Mouse (Mus musculus): ENCODE results near the gene Ndufs2.

Gene Ndufs2

DNA sequence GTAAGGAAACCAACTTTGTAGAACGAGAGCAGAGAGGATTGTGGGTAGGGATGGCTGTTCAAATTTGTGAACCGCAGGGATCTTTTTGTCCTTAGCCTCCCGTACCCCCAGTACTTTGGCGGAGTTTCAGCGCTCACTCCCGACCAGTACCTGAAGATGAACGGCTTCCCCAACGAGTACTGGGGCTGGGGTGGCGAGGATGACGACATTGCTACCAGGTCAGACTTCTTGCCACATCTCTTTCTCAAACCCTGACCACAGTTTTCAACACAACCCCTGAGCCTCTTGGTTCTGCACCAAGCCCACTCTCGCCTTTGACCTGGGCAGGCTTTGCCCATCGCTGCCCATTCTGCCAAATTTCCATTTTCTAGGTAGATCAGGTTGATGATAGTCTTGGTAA lies 23.0 kb upstream of the Ndufs2 start:
- TF ChIP-seq POU5F1 (IDR thresholded peaks at IDR 0.05; ENCODE audit: borderline replicate concordance, low read length) (no peak), NANOG (IDR thresholded peaks at IDR 0.05; ENCODE audit: borderline replicate concordance, low read length) (no peak), CTCF (conservative IDR thresholded peaks at IDR 0.05; ENCODE audit: low read length) (no peak)
- peaks cover 47% of the 10 kb centered on the region for H3K4me1 ChIP-seq (replicated peaks; ENCODE audit: low read depth, low read length)
- H3K27me3 ChIP-seq (ENCODE audit: insufficient read depth, low read length) = peaks cover 4% of the 10 kb centered on the region; the same call in 1 of the 2 replicates
- H3K9me3 ChIP-seq (ENCODE audit: low read length) = no peaks in the 10 kb centered on the region
- H3K4me3 ChIP-seq (replicated peaks; ENCODE audit: low read length) = 0 out of 2 replicates have a peak overlapping the region, but pooled peaks have one; percentile 26
- peaks cover 77% of the 10 kb centered on the region for H3K36me3 ChIP-seq (ENCODE audit: insufficient read depth, low read length)

DNA sequence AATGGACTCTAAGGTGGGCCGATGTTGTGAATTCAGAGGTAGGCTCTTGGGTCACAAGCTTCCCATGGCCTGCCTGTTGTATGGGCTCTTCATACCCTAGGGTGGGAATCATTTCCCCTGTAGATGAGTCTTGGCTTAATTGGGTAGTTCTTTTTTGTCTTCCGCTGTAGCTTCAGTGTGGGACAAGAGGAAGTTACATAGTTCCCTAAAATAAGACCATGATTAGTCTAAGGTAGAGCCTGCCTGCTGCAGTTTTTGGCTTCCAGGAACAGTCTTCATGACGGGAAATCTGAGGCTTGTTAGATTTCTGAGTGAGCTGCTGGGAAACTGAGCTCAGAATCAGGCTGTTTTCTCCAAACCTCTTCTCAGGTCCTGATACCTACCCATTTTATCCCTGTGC lies 20.9 kb upstream of the Ndufs2 start:
- no peak for TF ChIP-seq POU5F1 (IDR thresholded peaks at IDR 0.05; ENCODE audit: borderline replicate concordance, low read length)
- TF ChIP-seq NANOG (IDR thresholded peaks at IDR 0.05; ENCODE audit: borderline replicate concordance, low read length) = no peak
- no peak for TF ChIP-seq CTCF (conservative IDR thresholded peaks at IDR 0.05; ENCODE audit: low read length)
- Histone ChIP-seq H3K36me3 (ENCODE audit: insufficient read depth, low read length) (peaks cover 56% of the 10 kb centered on the region), H3K9me3 (ENCODE audit: low read length) (no peaks in the 10 kb centered on the region), H3K4me3 (replicated peaks; ENCODE audit: low read length) (no peak overlapping the region), H3K4me1 (replicated peaks; ENCODE audit: low read depth, low read length) (peaks cover 40% of the 10 kb centered on the region), H3K27me3 (ENCODE audit: insufficient read depth, low read length) (peaks cover 4% of the 10 kb centered on the region; the same call in 1 of the 2 replicates)

DNA sequence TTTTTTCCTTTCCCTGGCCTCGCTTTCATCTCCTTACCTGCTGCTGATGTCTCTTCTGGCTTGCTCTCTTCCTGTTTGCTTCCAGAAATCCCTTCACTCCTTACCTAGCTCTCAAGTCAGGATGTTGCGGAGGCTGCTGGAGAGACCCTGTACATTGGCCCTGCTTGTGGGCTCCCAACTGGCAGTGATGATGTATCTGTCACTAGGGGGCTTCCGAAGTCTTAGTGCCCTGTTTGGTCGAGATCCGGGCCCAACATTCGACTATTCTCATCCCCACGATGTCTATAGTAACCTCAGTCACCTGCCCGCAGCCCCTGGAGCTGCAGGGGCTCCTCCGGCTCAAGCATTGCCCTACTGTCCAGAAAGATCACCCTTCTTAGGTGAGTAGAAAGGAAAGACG lies 20.4 kb upstream of the Ndufs2 start:
- H3K4me3 ChIP-seq (replicated peaks; ENCODE audit: low read length) = peak overlapping the region; percentile 93
- H3K27me3 ChIP-seq (ENCODE audit: insufficient read depth, low read length) = peaks cover 4% of the 10 kb centered on the region; the same call in 1 of the 2 replicates
- H3K9me3 ChIP-seq (ENCODE audit: low read length) = no peaks in the 10 kb centered on the region
- H3K36me3 ChIP-seq (ENCODE audit: insufficient read depth, low read length) = peaks cover 52% of the 10 kb centered on the region
- H3K4me1 ChIP-seq (replicated peaks; ENCODE audit: low read depth, low read length) = peaks cover 38% of the 10 kb centered on the region
- TF ChIP-seq POU5F1 (IDR thresholded peaks at IDR 0.05; ENCODE audit: borderline replicate concordance, low read length) (no peak), CTCF (conservative IDR thresholded peaks at IDR 0.05; ENCODE audit: low read length) (no peak)

DNA sequence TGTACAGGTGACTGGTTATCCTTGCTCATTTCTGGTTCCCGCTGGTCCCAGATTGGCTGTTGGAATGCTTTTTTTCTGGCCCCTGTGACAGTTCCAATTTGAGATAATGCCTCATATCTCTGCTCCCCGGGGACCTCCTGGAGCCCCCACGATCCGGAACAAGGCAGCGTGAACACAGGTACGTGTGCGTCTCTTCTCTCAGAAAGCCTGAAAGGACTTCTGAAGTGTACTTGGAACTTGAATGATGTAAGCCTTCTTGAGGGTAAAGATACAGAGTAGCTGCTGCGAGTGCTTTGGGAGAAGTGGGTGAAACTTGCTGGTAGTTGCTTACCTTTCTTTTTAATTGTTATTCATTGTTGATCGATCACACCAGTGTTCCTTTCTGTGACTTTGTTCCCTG lies 20.0 kb upstream of the Ndufs2 start:
- Histone ChIP-seq H3K9me3 (ENCODE audit: low read length) (no peaks in the 10 kb centered on the region), H3K36me3 (ENCODE audit: insufficient read depth, low read length) (peaks cover 48% of the 10 kb centered on the region), H3K4me3 (replicated peaks; ENCODE audit: low read length) (peak overlapping the region; percentile 93), H3K27me3 (ENCODE audit: insufficient read depth, low read length) (peaks cover 4% of the 10 kb centered on the region; the same call in 1 of the 2 replicates), H3K4me1 (replicated peaks; ENCODE audit: low read depth, low read length) (peaks cover 38% of the 10 kb centered on the region)
- TF ChIP-seq POU5F1 (IDR thresholded peaks at IDR 0.05; ENCODE audit: borderline replicate concordance, low read length) (no peak), CTCF (conservative IDR thresholded peaks at IDR 0.05; ENCODE audit: low read length) (no peak), NANOG (IDR thresholded peaks at IDR 0.05; ENCODE audit: borderline replicate concordance, low read length) (no peak)

DNA sequence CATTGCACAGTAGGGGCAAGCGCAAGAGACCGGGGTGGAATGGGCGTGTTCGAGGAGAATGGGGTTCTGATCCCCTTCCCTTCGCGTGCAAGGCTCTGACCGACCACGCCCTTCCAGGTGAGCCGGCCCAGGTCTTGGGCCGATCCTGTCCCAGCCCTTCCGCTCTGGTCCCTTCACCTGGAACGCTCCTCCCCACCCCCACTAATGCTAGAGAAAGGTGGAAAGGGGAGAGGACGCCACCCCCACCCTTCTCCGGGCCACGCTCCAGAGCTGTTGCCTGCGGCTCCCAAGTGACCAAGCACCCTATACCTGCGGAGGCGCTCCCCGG lies 19.3 kb upstream of the Ndufs2 start:
- peaks cover 41% of the 10 kb centered on the region for H3K36me3 ChIP-seq (ENCODE audit: insufficient read depth, low read length)
- peaks cover 38% of the 10 kb centered on the region for H3K4me1 ChIP-seq (replicated peaks; ENCODE audit: low read depth, low read length)
- H3K9me3 ChIP-seq (ENCODE audit: low read length) = no peaks in the 10 kb centered on the region
- TF ChIP-seq POU5F1 (IDR thresholded peaks at IDR 0.05; ENCODE audit: borderline replicate concordance, low read length) (no peak), NANOG (IDR thresholded peaks at IDR 0.05; ENCODE audit: borderline replicate concordance, low read length) (no peak), CTCF (conservative IDR thresholded peaks at IDR 0.05; ENCODE audit: low read length) (no peak)
- peak overlapping the region; percentile 93 for H3K4me3 ChIP-seq (replicated peaks; ENCODE audit: low read length)
- H3K27me3 ChIP-seq (ENCODE audit: insufficient read depth, low read length) = peaks cover 4% of the 10 kb centered on the region; the same call in 1 of the 2 replicates

DNA sequence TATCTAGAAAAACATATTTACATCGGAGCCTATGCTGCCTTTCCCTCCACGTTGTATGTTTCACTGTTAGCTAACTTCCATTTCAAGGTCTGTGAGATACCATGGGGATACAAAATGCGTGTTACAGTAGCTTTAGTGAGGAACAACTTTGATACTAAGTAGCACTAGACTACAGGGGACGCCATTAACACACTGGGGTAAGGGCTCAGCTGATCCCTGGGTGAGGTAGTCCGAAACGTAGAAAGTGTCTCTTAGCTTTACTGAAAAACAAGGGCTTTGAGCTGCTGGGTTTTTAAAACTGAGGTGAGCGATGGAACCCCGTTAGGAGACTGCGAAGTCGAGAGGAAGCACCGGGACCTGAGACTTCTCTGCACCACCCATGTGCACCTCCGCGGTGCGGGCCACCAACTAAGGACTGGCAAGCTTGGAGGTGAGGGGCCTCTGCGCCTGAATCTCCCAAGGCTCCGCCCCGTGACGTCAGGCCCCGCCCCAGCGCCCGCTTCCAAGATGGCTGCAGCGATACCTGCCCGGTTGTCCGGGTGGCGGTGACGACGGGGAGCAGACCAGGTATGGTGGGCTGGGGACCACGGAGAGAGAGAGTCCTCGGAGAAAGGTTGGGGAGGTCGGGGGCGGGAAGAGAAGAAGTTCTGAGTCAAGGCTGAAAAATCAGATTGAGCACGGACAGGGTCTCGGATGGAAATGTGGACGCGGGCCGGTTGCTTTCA lies 18.8 kb upstream of the Ndufs2 start, which contains the start of gene B4galt3:
Gene B4galt3 (plus strand): TSS at position 481 of the 725 bp plus-strand sequence.
- TF ChIP-seq CTCF (conservative IDR thresholded peaks at IDR 0.05; ENCODE audit: low read length) = no peak
- no peak for TF ChIP-seq POU5F1 (IDR thresholded peaks at IDR 0.05; ENCODE audit: borderline replicate concordance, low read length)
- no peak for TF ChIP-seq NANOG (IDR thresholded peaks at IDR 0.05; ENCODE audit: borderline replicate concordance, low read length)
- Histone ChIP-seq H3K4me1 (replicated peaks; ENCODE audit: low read depth, low read length) (peaks cover 38% of the 10 kb centered on the region), H3K4me3 (replicated peaks; ENCODE audit: low read length) (peak within 1 kb of the TSS; percentile 93), H3K27me3 (ENCODE audit: insufficient read depth, low read length) (peaks cover 4% of the 10 kb centered on the region; the same call in 1 of the 2 replicates), H3K9me3 (ENCODE audit: low read length) (no peaks in the 10 kb centered on the region), H3K36me3 (ENCODE audit: insufficient read depth, low read length) (peaks cover 36% of the 10 kb centered on the region)

DNA sequence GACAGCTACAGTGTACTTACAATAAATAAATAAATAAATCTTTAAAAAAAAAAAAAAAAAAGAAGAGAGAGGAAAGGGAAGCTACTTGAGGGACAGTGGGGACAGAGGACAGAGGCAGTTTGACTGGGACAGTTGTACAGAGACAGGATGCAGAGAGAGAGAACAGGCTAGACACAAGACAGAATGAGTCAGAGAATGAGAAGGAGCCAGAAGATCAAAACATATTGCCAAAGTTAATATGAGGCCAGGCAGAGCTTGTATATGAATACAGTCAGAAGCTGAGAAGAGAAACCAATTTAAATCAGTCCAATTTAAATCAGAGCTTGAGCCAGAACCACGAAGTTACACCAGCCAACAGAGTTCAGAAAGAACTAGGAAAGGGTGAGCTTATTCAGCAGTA lies 17.2 kb upstream of the Ndufs2 start:
- Histone ChIP-seq H3K4me1 (replicated peaks; ENCODE audit: low read depth, low read length) (peaks cover 29% of the 10 kb centered on the region), H3K36me3 (ENCODE audit: insufficient read depth, low read length) (peaks cover 19% of the 10 kb centered on the region), H3K9me3 (ENCODE audit: low read length) (no peaks in the 10 kb centered on the region), H3K4me3 (replicated peaks; ENCODE audit: low read length) (no peak overlapping the region), H3K27me3 (ENCODE audit: insufficient read depth, low read length) (peaks cover 4% of the 10 kb centered on the region; the same call in 1 of the 2 replicates)
- no peak for TF ChIP-seq POU5F1 (IDR thresholded peaks at IDR 0.05; ENCODE audit: borderline replicate concordance, low read length)
- no peak for TF ChIP-seq NANOG (IDR thresholded peaks at IDR 0.05; ENCODE audit: borderline replicate concordance, low read length)
- TF ChIP-seq CTCF (conservative IDR thresholded peaks at IDR 0.05; ENCODE audit: low read length) = no peak

DNA sequence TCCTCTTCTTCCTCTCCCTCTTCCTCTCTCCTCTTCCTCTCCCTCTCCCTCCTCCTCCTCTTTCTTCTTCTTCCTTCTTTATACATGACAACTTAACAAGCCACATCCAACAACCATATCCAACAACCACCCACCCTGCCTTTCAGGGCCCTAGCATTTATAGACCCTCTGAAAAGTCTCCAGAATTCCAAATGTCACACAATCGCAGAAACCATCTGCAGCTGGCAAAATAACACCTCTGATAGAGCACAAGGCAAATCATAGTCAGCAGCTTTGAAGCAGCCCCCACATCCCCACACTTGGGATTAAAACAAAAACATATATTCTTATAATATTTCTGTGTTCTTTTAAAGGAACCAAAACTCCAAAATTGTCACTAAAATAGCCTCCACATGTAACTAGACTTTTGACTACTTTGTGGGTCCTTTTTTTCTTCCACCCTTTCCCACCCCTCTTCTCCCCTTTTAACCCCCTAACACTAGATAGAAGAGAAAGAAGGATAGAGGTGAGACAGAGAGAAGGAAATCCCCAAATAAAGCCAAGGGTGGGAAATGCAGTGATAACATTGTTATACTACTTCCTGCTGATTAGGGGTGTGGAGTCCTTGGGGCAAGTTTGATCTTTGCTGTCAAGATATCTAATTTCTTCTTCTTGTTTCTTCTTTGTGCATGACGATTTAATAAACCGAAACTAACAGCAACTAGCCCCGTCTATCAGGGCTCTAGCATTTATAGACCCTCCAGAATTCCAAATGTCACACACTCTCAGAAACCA lies 15.0 kb upstream of the Ndufs2 start:
- no peaks in the 10 kb centered on the region for H3K9me3 ChIP-seq (ENCODE audit: low read length)
- 0 out of 2 replicates have a peak, but pooled peaks cover 1% of the 10 kb centered on the region for H3K27me3 ChIP-seq (ENCODE audit: insufficient read depth, low read length)
- no peak overlapping the region for H3K4me3 ChIP-seq (replicated peaks; ENCODE audit: low read length)
- TF ChIP-seq POU5F1 (IDR thresholded peaks at IDR 0.05; ENCODE audit: borderline replicate concordance, low read length) (no peak), NANOG (IDR thresholded peaks at IDR 0.05; ENCODE audit: borderline replicate concordance, low read length) (no peak), CTCF (conservative IDR thresholded peaks at IDR 0.05; ENCODE audit: low read length) (no peak)
- peaks cover 27% of the 10 kb centered on the region for H3K4me1 ChIP-seq (replicated peaks; ENCODE audit: low read depth, low read length)
- H3K36me3 ChIP-seq (ENCODE audit: insufficient read depth, low read length) = no peaks in the 10 kb centered on the region
